Comparison of ENCODE assay signal across 10 mouse cellular contexts in the genomic region with DNA sequence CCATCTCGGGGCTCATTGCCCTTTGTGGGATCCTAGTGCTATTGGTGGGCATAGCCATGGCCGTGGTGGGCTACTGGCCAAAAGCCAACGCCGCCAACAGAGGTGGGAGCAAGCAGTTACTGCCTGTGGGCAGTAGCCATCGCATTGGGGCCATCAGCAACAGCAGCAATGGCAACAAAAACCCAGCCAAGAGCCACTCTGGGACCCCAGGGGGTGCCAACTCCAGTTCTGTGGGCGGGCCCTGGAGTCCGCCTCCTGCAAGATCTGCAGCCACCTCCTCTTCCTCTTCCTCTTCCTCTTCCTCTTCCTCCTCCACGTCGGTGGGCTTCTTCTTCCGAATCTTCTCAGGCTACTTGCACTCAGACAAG. TPM values are rescaled to one million over a fixed set of nuclear protein-coding genes. Genes with fewer than 3 reads are reported as not detected.
DNase-seq lines count a peak whose midpoint lies in the region; ATAC-seq and TF ChIP-seq lines count a peak whose summit lies in the region.
"Had no signal": no experiment of that assay in that cellular context is flagged by ENCODE, and none has a peak within 500 bp of the region (broad histone marks: within the 10 kb centered on the region; RNA-seq: fewer than 3 reads in every experiment).

No protein-coding gene starts in this region.

- H3K9ac ChIP-seq in heart, embryonic 16.5 days (ENCODE audit: low read length), result no peak overlapping the region
- H3K9ac ChIP-seq in forebrain, embryonic 16.5 days (replicated peaks; ENCODE audit: low read depth, low read length), result no peak overlapping the region
- H3K9ac ChIP-seq in midbrain, embryonic 12.5 days (replicated peaks), result no peak overlapping the region

- no peak for ATAC-seq in heart, embryonic 16.5 days (replicated peaks; ENCODE audit: extremely low read depth, insufficient read depth, low FRiP score)
- no peak for ATAC-seq in forebrain, embryonic 16.5 days
- no peak for ATAC-seq in midbrain, embryonic 12.5 days (ENCODE audit: low FRiP score, low read depth)
- ATAC-seq in monocyte, adult 5-6 weeks (replicated peaks; ENCODE audit: insufficient number of reproducible peaks, low FRiP score, low TSS enrichment, poor library complexity, severe bottlenecking), result no peak

- no peak for DNase-seq in heart, adult 18-20 months
- no peak for DNase-seq in left cerebral cortex, adult 18-20 months (ENCODE audit: low spot score in 2 of 2)
- no peak for DNase-seq in adrenal gland, adult 18-20 months (ENCODE audit: low spot score in 2 of 2)

- H3K4me2 ChIP-seq in heart, embryonic 16.5 days (ENCODE audit: low read depth, low read length), result peak overlapping the region; percentile 98
- H3K4me2 ChIP-seq in forebrain, embryonic 16.5 days (ENCODE audit: low read length), result peak overlapping the region; percentile 98
- H3K4me2 ChIP-seq in midbrain, embryonic 12.5 days (replicated peaks), result peak overlapping the region; percentile 85

- no peaks in the 10 kb centered on the region for H3K36me3 ChIP-seq in heart, embryonic 16.5 days (ENCODE audit: control insufficient read depth, insufficient read depth)
- no peaks in the 10 kb centered on the region for H3K36me3 ChIP-seq in forebrain, embryonic 16.5 days (ENCODE audit: control insufficient read depth, insufficient read depth)
- no peaks in the 10 kb centered on the region for H3K36me3 ChIP-seq in midbrain, embryonic 12.5 days

- H3K27me3 ChIP-seq in heart, embryonic 16.5 days (ENCODE audit: control insufficient read depth, insufficient read depth, low read length), result peaks cover 71% of the 10 kb centered on the region
- peaks cover 11% of the 10 kb centered on the region for H3K27me3 ChIP-seq in forebrain, embryonic 16.5 days (replicated peaks; ENCODE audit: control insufficient read depth, insufficient read depth, low read length)
- peaks cover 55% of the 10 kb centered on the region for H3K27me3 ChIP-seq in midbrain, embryonic 12.5 days

- 11% methylated on average over 10 of the region's 10 CpGs for WGBS in heart, embryonic 16.5 days
- 16% methylated on average over 10 of the region's 10 CpGs for WGBS in forebrain, embryonic 16.5 days
- 12% methylated on average over 10 of the region's 10 CpGs for WGBS in midbrain, embryonic 12.5 days

- H3K4me1 ChIP-seq in heart, embryonic 16.5 days (ENCODE audit: control insufficient read depth, insufficient read depth, low read length), result peaks cover 22% of the 10 kb centered on the region
- peaks cover 2% of the 10 kb centered on the region; the same call in 1 of the 2 replicates for H3K4me1 ChIP-seq in cortical plate, adult 2 months (ENCODE audit: control insufficient read depth, insufficient read depth, low read length)
- peaks cover 34% of the 10 kb centered on the region for H3K4me1 ChIP-seq in forebrain, embryonic 16.5 days (replicated peaks; ENCODE audit: control insufficient read depth, insufficient read depth, low read length)
- H3K4me1 ChIP-seq in midbrain, embryonic 12.5 days, result peaks cover 28% of the 10 kb centered on the region

- no peaks in the 10 kb centered on the region for H3K9me3 ChIP-seq in heart, embryonic 16.5 days (replicated peaks; ENCODE audit: control insufficient read depth, low read length)
- no peaks in the 10 kb centered on the region for H3K9me3 ChIP-seq in forebrain, embryonic 16.5 days (ENCODE audit: control insufficient read depth, low read length)
- no peaks in the 10 kb centered on the region for H3K9me3 ChIP-seq in midbrain, embryonic 12.5 days

- peak overlapping the region; percentile 58 for H3K4me3 ChIP-seq in heart, embryonic 16.5 days (ENCODE audit: low read length)
- H3K4me3 ChIP-seq in cortical plate, adult 2 months (ENCODE audit: insufficient read depth, low read length), result peak overlapping the region; percentile 28; the same call in 1 of the 2 replicates
- peak overlapping the region; percentile 57 for H3K4me3 ChIP-seq in forebrain, embryonic 16.5 days (replicated peaks; ENCODE audit: low read length)
- peak overlapping the region; percentile 51 for H3K4me3 ChIP-seq in midbrain, embryonic 12.5 days
- H3K4me3 ChIP-seq: erythroblast, embryonic 14.5 days; megakaryocyte, embryonic 14.5 days had no signal

- no peak for TF ChIP-seq CTCF in cortical plate, adult 2 months (IDR thresholded peaks at IDR 0.05; ENCODE audit: extremely low read depth, insufficient read depth, low read length)

- no peak for TF ChIP-seq POLR2A in cortical plate, adult 2 months (IDR thresholded peaks at IDR 0.05; ENCODE audit: extremely low read depth, insufficient read depth, low read length)

- H3K27ac ChIP-seq in heart, embryonic 16.5 days (ENCODE audit: low read length), result no peak overlapping the region
- peak overlapping the region; percentile 93 for H3K27ac ChIP-seq in cortical plate, adult 2 months (ENCODE audit: insufficient read depth, low read length)
- no peak overlapping the region for H3K27ac ChIP-seq in forebrain, embryonic 16.5 days (ENCODE audit: low read length)
- no peak overlapping the region for H3K27ac ChIP-seq in midbrain, embryonic 12.5 days (replicated peaks)

RNA-seq across cellular contexts. Expression of gene Tmem200c, which starts 14.1 kb away (rescaled TPM):
- polyA plus RNA-seq in heart, embryonic 16.5 days (2015; fragmentation: Nextera tagmentation; extraction: Ambion mirVana), result 0.04 and 0.24 TPM in 2 replicates
- total RNA-seq in heart, adult 18-20 months (2021), result under 1 TPM in 1 of 2 experiments, not detected in 1; 0.07 TPM
- polyA plus RNA-seq in cortical plate, adult 2 months (2012; rRNA removed), result 7.4 and 7.9 TPM in 2 replicates
- 2.1 and 2.4 TPM in 2 replicates for polyA plus RNA-seq in forebrain, embryonic 16.5 days (2015; fragmentation: Nextera tagmentation; extraction: Ambion mirVana)
- polyA plus RNA-seq in midbrain, embryonic 12.5 days (2016; fragmentation: Nextera tagmentation; extraction: Ambion mirVana), result 4.1 and 4.7 TPM in 2 replicates
- not detected in 3 replicates for total RNA-seq in monocyte, adult 5-6 weeks (2017)
- 10 to 100 TPM; 16.8 to 18.4 TPM for total RNA-seq in left cerebral cortex, adult 18-20 months (2021)
- 1 to 10 TPM in 1 of 2 experiments, under 1 TPM in 1; 0.63 to 1.2 TPM for total RNA-seq in adrenal gland, adult 18-20 months (2021)
- polyA plus RNA-seq: erythroblast, embryonic 14.5 days had no signal

Comparison
In these comparisons a context has a peak if more than half of its experiments do, and no peak if none do; other contexts are left out.
1. RNA of gene Tmem200c, which starts 14.1 kb away (total RNA-seq): 16.8 to 18.4 TPM in left cerebral cortex, adult 18-20 months; 0.63 to 1.2 TPM in adrenal gland, adult 18-20 months, 0.07 TPM in heart, adult 18-20 months and not detected in monocyte, adult 5-6 weeks; every median in the first group is over 4 times any median in the second.
2. Peak in every context shown above with its lines, with median percentiles within 50 percentile points of each other: H3K4me2 ChIP-seq and H3K4me3 ChIP-seq.